Mouse (Mus musculus) midbrain, embryonic 11.5 days (tissue): ENCODE measurements around the gene Bicc1. TPM values are rescaled to one million over a fixed set of nuclear protein-coding genes. Genes with fewer than 3 reads are reported as not detected.

Experiments used
- ATAC-seq: fragments of 200-750 bp; cut with Nextera tagmentation; 2 replicates; pipeline ENCODE4 v1.8.0; 2017; ENCODE audit warnings: moderate TSS enrichment, moderate library complexity; ENCODE audit not compliant: low FRiP score
- DNase-seq: peaks from one replicate; pipeline ENCODE4 v3.0.0; 2015; ENCODE audit warnings: low spot score; ENCODE audit errors: missing footprints
- H3K27ac ChIP-seq: fragments of 300-500 bp; sonication (generic); 2 replicates; pipeline ENCODE4 v1.5.1; 2014; ENCODE audit warnings: low read depth, low read length
- H3K27me3 ChIP-seq: fragments of 300-500 bp; sonication (generic); 2 replicates; pipeline ENCODE4 v1.6.1; 2014; ENCODE audit warnings: mild to moderate bottlenecking, low read length, moderate library complexity, mixed read lengths; ENCODE audit not compliant: control insufficient read depth, insufficient read depth
- H3K36me3 ChIP-seq: fragments of 300-500 bp; sonication (generic); 2 replicates; pipeline ENCODE4 v1.6.1; 2014; ENCODE audit warnings: mild to moderate bottlenecking, low read length, moderate library complexity, mixed read lengths; ENCODE audit not compliant: control insufficient read depth, insufficient read depth
- H3K4me1 ChIP-seq: fragments of 300-500 bp; sonication (generic); 2 replicates; pipeline ENCODE4 v1.6.1; 2014; ENCODE audit warnings: low read length; ENCODE audit not compliant: control insufficient read depth, insufficient read depth
- H3K4me2 ChIP-seq: fragments of 300-500 bp; sonication (generic); 2 replicates; pipeline ENCODE4 v1.6.1; 2014; ENCODE audit warnings: mild to moderate bottlenecking, moderate library complexity
- H3K4me3 ChIP-seq: fragments of 300-500 bp; sonication (generic); 2 replicates; pipeline ENCODE4 v1.5.1; 2014; ENCODE audit warnings: low read depth, low read length
- H3K9ac ChIP-seq: fragments of 300-500 bp; sonication (generic); 2 replicates; pipeline ENCODE4 v1.6.1; 2014; ENCODE audit warnings: low read length
- H3K9me3 ChIP-seq: fragments of 300-500 bp; sonication (generic); 2 replicates; pipeline ENCODE4 v1.6.1; 2016; ENCODE audit warnings: low read length; ENCODE audit not compliant: control insufficient read depth
- WGBS: fragments of 180-500 bp; shearing (Covaris S2); extraction: QIAGEN DNeasy Blood & Tissue Kit; methylation state at CpG from one replicate; pipeline ENCODE4 v1.1.7; 2014; 5-methylcytosine and 5-hydroxymethylcytosine counted together
- polyA plus RNA-seq: library from polyadenylated mRNA; unstranded; fragments of >200 nt; fragmentation: Nextera tagmentation; extraction: Ambion mirVana; gene quantifications from 2 replicates; pipeline ENCODE4 v1.2.1, GENCODE M21; 2014

The Bicc1 gene
- 9.2 and 9.6 TPM in 2 replicates for polyA plus RNA-seq

- peak; percentile 94 for ATAC-seq
- no peaks in the 10 kb centered on the region for H3K36me3 ChIP-seq
- H3K4me2 ChIP-seq = peak within 1 kb of the TSS; percentile 99
- H3K9me3 ChIP-seq = no peaks in the 10 kb centered on the region; the same call in 1 of the 2 replicates
- peak; percentile 92 for DNase-seq
- H3K4me3 ChIP-seq = peak within 1 kb of the TSS; percentile 65
- 1% methylated on average over 42 of the region's 69 CpGs for WGBS
- H3K4me1 ChIP-seq = peaks cover 3% of the 10 kb centered on the region; the same call in 1 of the 2 replicates
- H3K9ac ChIP-seq = peak within 1 kb of the TSS; percentile 83
- H3K27ac ChIP-seq = no peak within 1 kb of the TSS
- H3K27me3 ChIP-seq = peaks cover 13% of the 10 kb centered on the region; the same call in 1 of the 2 replicates
Observed at GRCm38 (mm10) chr10:71159676-71160235, at the start of gene Bicc1. TSS of gene Bicc1 (minus strand) at chr10:71159700.

GRCm38 (mm10) chr10:71201512-71201911 is 42.0 kb upstream of the Bicc1 start:
- Histone ChIP-seq H3K36me3 (no peaks in the 10 kb centered on the region), H3K27ac (no peak overlapping the region), H3K4me2 (no peak overlapping the region), H3K9me3 (no peaks in the 10 kb centered on the region), H3K27me3 (no peaks in the 10 kb centered on the region), H3K4me3 (no peak overlapping the region), H3K4me1 (no peaks in the 10 kb centered on the region), H3K9ac (no peak overlapping the region)
- ATAC-seq = no peak
- no peak for DNase-seq
- 91% methylated on average over 2 of the region's 2 CpGs for WGBS

GRCm38 (mm10) chr10:71200964-71201363 is 41.5 kb upstream of the Bicc1 start:
- ATAC-seq (no peak), DNase-seq (no peak)
- Histone ChIP-seq H3K4me2 (no peak overlapping the region), H3K4me3 (no peak overlapping the region), H3K27me3 (no peaks in the 10 kb centered on the region), H3K9ac (no peak overlapping the region), H3K36me3 (no peaks in the 10 kb centered on the region), H3K9me3 (no peaks in the 10 kb centered on the region), H3K27ac (no peak overlapping the region), H3K4me1 (no peaks in the 10 kb centered on the region)
- 74% methylated on average over 5 of the region's 5 CpGs for WGBS

- no peak for DNase-seq
- H3K36me3 ChIP-seq = no peaks in the 10 kb centered on the region
- WGBS = 93% methylated on average over 8 of the region's 8 CpGs
- no peaks in the 10 kb centered on the region for H3K27me3 ChIP-seq
- no peak overlapping the region for H3K27ac ChIP-seq
- H3K4me1 ChIP-seq = no peaks in the 10 kb centered on the region
- no peak overlapping the region for H3K4me3 ChIP-seq
- no peaks in the 10 kb centered on the region for H3K9me3 ChIP-seq
- no peak overlapping the region for H3K9ac ChIP-seq
- no peak overlapping the region for H3K4me2 ChIP-seq
- ATAC-seq = no peak
Observed at GRCm38 (mm10) chr10:71198676-71199075, 39.2 kb upstream of the Bicc1 start.

GRCm38 (mm10) chr10:71197036-71197785 is 37.7 kb upstream of the Bicc1 start:
- ATAC-seq (no peak), DNase-seq (no peak)
- Histone ChIP-seq H3K9me3 (no peaks in the 10 kb centered on the region), H3K27ac (no peak overlapping the region), H3K4me2 (no peak overlapping the region), H3K27me3 (no peaks in the 10 kb centered on the region), H3K4me1 (no peaks in the 10 kb centered on the region; the same call in 1 of the 2 replicates), H3K4me3 (no peak overlapping the region), H3K9ac (no peak overlapping the region), H3K36me3 (no peaks in the 10 kb centered on the region)
- 73% methylated on average over 14 of the region's 14 CpGs for WGBS

- ATAC-seq = no peak
- DNase-seq = no peak
- WGBS = 61% methylated on average over 9 of the region's 9 CpGs
- Histone ChIP-seq H3K27me3 (no peaks in the 10 kb centered on the region), H3K36me3 (no peaks in the 10 kb centered on the region), H3K4me2 (no peak overlapping the region), H3K4me3 (no peak overlapping the region), H3K9me3 (no peaks in the 10 kb centered on the region), H3K9ac (no peak overlapping the region), H3K27ac (no peak overlapping the region), H3K4me1 (no peaks in the 10 kb centered on the region; the same call in 1 of the 2 replicates)
Observed at GRCm38 (mm10) chr10:71195501-71195900, 36.0 kb upstream of the Bicc1 start.

GRCm38 (mm10) chr10:71194713-71195112 is 35.2 kb upstream of the Bicc1 start:
- no peaks in the 10 kb centered on the region; the same call in 1 of the 2 replicates for H3K4me1 ChIP-seq
- H3K9ac ChIP-seq = no peak overlapping the region
- no peak overlapping the region for H3K4me3 ChIP-seq
- H3K9me3 ChIP-seq = no peaks in the 10 kb centered on the region
- no peaks in the 10 kb centered on the region for H3K27me3 ChIP-seq
- no peak overlapping the region for H3K4me2 ChIP-seq
- no peak for ATAC-seq
- H3K36me3 ChIP-seq = no peaks in the 10 kb centered on the region
- no peak for DNase-seq
- no peak overlapping the region for H3K27ac ChIP-seq
- 84% methylated on average over 7 of the region's 7 CpGs for WGBS

GRCm38 (mm10) chr10:71193319-71193718 is 33.8 kb upstream of the Bicc1 start:
- Histone ChIP-seq H3K9me3 (no peaks in the 10 kb centered on the region), H3K9ac (no peak overlapping the region), H3K27ac (no peak overlapping the region), H3K27me3 (no peaks in the 10 kb centered on the region), H3K4me2 (no peak overlapping the region), H3K36me3 (no peaks in the 10 kb centered on the region), H3K4me1 (no peaks in the 10 kb centered on the region; the same call in 1 of the 2 replicates), H3K4me3 (no peak overlapping the region)
- DNase-seq = no peak
- no peak for ATAC-seq
- 78% methylated on average over 7 of the region's 7 CpGs for WGBS

- H3K4me1 ChIP-seq = no peaks in the 10 kb centered on the region; the same call in 1 of the 2 replicates
- H3K4me3 ChIP-seq = no peak overlapping the region
- 82% methylated on average over 11 of the region's 11 CpGs for WGBS
- ATAC-seq (no peak), DNase-seq (no peak)
- no peak overlapping the region for H3K4me2 ChIP-seq
- no peak overlapping the region for H3K27ac ChIP-seq
- no peaks in the 10 kb centered on the region for H3K36me3 ChIP-seq
- H3K27me3 ChIP-seq = no peaks in the 10 kb centered on the region
- no peaks in the 10 kb centered on the region for H3K9me3 ChIP-seq
- H3K9ac ChIP-seq = no peak overlapping the region
Observed at GRCm38 (mm10) chr10:71192886-71193285, 33.4 kb upstream of the Bicc1 start.
